Mouse (Mus musculus) skeletal muscle tissue, adult 2 months (tissue): ENCODE data around the gene Tnc.

Source experiments
- DNase-seq: peaks from one replicate; pipeline ENCODE4 v3.0.0-alpha.2; 2012; ENCODE audit warnings: low read depth, low spot score

The Tnc gene

GRCm38 (mm10) chr4:64046831-64047493 lies at the start of gene Tnc:
TSS of gene Tnc (minus strand) at chr4:64047015.
- peak; percentile 76 for DNase-seq

- DNase-seq, result no peak
Measured at GRCm38 (mm10) chr4:64094221-64094620, 47.4 kb upstream of the Tnc start.

GRCm38 (mm10) chr4:64092857-64093256 lies 46.0 kb upstream of the Tnc start:
- DNase-seq, result no peak

GRCm38 (mm10) chr4:64089378-64089777 lies 42.6 kb upstream of the Tnc start:
- no peak for DNase-seq

GRCm38 (mm10) chr4:64087675-64088074 lies 40.9 kb upstream of the Tnc start:
- no peak for DNase-seq

GRCm38 (mm10) chr4:64085993-64086567 lies 39.3 kb upstream of the Tnc start:
- DNase-seq, result no peak

- no peak for DNase-seq
Measured at GRCm38 (mm10) chr4:64083858-64084257, 37.0 kb upstream of the Tnc start.

- DNase-seq, result peak; percentile 79
Measured at GRCm38 (mm10) chr4:64078029-64078619, 31.3 kb upstream of the Tnc start.

- peak; percentile 75 for DNase-seq
Measured at GRCm38 (mm10) chr4:64076349-64077025, 29.7 kb upstream of the Tnc start.

GRCm38 (mm10) chr4:64074725-64075124 lies 27.9 kb upstream of the Tnc start:
- no peak for DNase-seq

- DNase-seq, result no peak
Measured at GRCm38 (mm10) chr4:64067394-64067793, 20.6 kb upstream of the Tnc start.

GRCm38 (mm10) chr4:64065266-64065665 lies 18.5 kb upstream of the Tnc start:
- peak; percentile 22 for DNase-seq

GRCm38 (mm10) chr4:64058856-64059231 lies 12.0 kb upstream of the Tnc start:
- no peak for DNase-seq

GRCm38 (mm10) chr4:64058048-64058855 lies 11.4 kb upstream of the Tnc start:
- DNase-seq, result no peak

GRCm38 (mm10) chr4:64048177-64048576 lies 1.4 kb upstream of the Tnc start:
- DNase-seq, result no peak

GRCm38 (mm10) chr4:64043893-64044292 lies 2.9 kb downstream of the Tnc start:
- DNase-seq, result no peak

- DNase-seq, result peak; percentile 62
Measured at GRCm38 (mm10) chr4:64043371-64043770, 3.4 kb downstream of the Tnc start.

GRCm38 (mm10) chr4:64039091-64039490 lies 7.7 kb downstream of the Tnc start:
- no peak for DNase-seq

GRCm38 (mm10) chr4:64037513-64037912 lies 9.3 kb downstream of the Tnc start:
- DNase-seq, result no peak

- DNase-seq, result no peak
Measured at GRCm38 (mm10) chr4:64034724-64035123, 12.1 kb downstream of the Tnc start.

GRCm38 (mm10) chr4:64033191-64033590 lies 13.6 kb downstream of the Tnc start:
- no peak for DNase-seq

- no peak for DNase-seq
Measured at GRCm38 (mm10) chr4:64029486-64029885, 17.3 kb downstream of the Tnc start.
